Mouse (Mus musculus): ENCODE results near the gene Clrn2.
"Not testable (repeated sequence)": the region's sequence is repeated elsewhere in the genome, so short reads cannot be mapped to it uniquely, and the experiment has no call there.

Gene Clrn2

DNA sequence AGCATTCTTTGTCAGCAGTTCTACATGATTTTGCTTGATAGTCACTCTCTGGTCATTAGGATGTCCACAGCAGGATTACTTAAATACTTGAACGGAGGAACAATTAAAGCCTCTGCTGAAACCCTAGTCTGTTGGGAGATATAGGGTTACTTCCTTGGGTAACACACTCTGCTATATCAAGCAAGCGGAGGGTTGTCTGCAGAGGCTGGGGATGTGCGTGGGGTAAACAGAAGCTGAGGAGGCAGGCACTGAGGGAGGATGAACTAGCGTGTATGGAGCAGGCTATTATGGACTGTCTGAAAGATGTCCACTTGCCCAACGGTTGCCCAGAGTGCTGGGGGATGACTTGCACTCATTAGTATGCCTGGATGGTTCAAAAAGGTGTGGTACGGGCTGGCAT is at the start of gene Clrn2:
Clrn2 (plus strand) TSS at position 301 of the 400 bp plus-strand sequence.
- DNase-seq = no peak

DNA sequence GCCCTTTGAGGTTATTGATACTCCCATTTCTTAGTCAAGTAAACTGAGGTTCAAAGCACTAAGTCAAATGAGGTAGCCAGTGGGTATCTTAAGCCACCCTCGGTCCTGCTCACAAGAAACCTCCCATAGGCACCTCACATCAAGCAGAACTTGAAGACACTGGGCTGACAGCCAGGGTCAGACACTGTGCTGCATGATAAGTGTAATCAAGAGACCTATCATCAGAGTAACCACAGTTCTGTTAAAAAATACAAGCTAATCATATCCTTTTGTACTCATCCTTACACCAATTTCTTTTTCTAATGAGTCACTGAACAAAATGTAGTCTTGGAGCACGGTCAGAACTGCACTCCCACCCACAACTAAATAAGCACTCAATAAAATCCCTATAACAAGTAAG is 47.4 kb upstream of the Clrn2 start:
- DNase-seq = no peak

DNA sequence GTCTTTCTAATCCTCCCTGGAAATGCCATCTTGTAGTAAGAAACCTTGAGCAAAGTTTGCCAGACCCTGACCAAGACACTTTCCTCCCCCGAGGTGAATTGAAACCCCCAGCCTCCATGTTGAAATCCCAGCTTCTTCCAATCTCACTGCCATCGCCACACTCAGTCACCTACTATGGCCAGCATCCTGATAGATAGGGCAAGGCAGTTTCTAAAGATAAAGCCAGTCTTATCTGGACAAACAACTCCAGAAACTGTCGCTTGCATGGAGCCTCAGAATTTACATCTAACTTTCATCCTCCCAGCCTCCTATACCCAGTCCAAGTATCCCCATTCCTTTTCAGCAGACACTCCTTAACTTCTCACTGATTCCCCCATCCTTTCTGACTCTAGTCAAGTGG is 37.1 kb upstream of the Clrn2 start:
- DNase-seq = no peak

DNA sequence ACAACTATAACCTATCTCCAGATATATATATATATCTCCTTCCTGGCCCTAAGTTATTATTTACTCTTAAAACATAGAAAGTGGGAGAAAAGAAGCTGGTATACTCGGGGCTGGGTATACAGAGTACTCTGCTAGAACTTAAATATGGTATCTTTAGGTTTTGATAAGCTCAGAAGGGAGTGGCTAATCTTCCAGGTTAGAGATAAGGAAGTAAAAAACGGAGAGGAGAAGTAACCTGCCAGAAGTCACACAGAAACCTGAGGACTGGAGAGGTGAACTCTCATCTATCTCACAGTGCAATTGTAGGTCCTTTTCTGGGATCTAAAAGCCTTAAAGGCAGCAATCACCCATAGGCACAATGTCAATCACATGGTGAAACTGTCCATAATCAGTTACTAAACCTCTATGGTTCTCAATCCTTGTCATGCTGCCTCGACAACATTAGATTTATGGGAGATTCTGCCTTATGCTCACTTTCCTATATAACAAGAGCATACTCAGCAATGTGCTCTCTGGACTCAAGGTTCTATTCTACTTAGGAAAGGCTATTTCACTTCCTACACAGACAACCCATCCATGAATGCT is 35.6 kb upstream of the Clrn2 start:
- no peak for DNase-seq

DNA sequence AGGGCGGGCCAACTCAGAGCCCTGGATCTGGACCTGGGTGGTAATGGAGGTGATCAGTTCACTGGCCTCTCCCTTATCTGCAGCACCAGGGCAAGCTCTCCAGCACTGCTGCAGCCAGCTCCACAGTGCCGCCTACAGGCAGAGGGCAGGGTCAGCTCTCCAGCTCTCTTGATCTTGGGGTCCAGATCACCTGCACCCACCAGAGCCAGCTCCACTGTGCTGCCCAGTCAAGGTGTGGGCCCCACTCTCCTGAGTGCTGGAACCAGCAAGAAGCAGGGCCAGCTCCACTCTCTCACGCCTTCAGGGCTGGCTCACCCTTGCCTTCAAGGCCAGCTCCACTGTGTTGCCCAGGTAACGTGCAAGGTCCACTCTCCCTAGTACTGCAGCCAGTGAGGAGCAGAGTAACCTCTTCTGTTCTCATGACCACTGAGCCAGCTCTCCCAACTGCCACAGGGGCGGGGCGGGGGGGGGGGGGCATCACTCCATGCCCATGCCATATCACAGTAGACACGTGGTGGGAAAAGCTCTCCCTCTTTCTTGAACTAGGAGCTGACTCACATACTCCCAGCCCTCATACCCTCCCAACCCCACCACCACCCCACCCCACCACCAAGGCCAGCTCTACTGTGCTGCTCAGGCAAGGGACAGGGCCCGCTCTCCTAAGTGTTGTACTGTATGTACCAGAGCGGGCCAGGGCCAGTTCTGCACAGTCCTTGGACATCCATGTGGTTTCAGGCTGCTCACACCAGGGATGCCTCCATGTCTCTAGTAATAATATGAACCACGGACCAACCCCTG is 33.5 kb upstream of the Clrn2 start:
- peak; percentile 12 to 15 for DNase-seq

DNA sequence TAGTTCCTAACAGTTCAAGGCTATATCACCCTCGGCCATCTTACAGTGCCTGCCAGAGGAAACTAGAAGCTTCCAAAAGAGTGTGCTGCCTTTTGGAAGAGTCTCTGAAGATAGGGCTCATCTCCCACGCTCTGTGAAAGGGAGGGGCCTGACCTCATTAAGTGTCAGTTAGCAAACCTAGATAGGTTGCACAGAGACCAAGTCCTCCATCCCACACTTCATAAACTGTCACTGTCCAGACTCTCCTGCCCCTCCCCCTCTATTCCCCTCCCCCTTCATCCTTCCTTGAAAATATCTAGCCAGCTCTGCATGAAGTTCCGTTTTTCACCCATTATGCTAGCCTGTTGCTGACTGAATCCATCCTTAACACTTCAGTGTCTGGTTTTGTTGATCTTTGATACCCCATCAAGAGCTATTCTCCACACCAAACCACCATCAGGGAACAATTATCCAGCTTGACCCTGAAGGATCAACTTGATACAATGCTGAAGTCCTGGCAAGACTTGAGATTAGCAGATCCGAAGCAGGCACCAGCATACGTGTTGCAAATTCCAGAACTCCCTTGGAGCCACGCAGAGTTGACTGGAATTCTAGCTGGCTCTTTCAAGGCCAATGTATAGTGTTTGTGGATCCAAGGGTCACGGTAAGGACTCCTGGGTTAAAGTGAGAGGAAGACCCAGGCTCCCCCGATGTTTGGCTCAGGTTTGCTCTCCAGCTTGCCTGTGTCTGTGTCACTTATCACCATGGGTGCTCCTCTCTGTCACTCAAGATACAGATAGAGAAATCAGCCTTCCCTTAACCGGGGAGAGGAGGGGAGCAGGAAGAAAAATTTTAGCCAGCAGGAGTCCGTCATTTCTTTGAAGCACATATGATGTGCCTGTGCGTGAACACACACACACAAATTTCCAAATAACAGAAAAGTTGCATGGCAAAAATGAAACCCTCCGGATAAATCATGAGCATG is 31.4 kb upstream of the Clrn2 start:
- no peak for DNase-seq

DNA sequence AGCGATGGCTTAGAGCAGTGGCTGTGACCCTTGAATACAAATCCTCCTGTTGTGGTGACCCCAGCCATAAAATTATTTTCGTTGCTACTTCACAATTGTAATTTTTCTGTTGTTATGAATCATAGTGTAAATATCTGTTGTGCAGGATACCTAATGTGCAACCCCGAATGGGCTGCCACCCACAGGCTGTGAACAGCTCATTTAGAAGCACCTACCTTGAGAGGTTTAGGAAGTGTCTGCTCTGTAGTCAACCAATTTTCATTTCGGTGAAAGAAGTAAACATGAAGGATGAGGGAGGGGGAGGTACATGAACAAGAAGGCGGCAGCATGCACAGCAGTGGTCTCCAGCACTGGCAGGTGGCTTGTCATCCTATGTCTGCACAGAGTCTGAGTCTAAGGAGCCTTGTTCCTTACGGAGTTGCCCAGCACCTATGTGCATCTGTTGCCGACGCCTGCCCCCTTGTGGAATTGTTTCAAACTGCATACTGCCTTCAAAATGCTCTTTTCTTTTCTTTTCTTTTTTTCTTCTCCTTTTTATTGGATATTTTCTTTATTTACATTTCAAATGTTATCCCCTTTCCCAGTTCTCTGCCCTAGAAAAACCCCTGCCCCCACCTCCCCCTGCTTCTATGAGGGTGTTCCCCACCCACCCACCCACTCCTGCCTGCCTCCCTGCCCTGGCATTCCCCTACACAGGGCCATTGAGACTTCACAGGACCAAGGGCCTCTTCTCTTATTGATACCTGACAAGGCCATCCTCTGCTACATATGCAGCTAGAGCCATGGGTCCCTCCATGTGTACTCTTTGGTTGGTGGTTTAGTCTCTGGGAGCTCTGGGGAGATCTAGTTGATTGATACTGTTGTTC is 29.3 kb upstream of the Clrn2 start:
- peak in 1 of 2 experiments; percentile 33 for DNase-seq

DNA sequence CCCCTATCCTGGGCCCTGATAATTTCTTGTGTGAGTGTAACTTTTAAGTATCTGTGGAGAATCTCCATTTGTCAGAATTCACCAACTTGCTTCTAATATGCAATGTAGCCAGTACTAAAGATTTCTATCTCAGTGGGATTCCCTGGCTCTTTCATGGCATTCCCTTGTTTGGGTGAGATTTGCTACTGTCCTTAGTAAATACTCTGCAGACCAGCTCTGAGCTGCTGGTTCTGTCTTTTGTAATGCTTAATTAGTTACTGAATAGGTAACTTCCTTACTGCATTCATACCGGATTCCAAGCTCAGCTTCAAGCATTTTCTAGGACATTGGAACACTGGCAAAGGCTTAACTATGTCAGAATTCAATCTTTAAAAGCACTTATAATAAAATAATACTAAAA is 27.8 kb upstream of the Clrn2 start:
- not testable (repeated sequence) for DNase-seq

DNA sequence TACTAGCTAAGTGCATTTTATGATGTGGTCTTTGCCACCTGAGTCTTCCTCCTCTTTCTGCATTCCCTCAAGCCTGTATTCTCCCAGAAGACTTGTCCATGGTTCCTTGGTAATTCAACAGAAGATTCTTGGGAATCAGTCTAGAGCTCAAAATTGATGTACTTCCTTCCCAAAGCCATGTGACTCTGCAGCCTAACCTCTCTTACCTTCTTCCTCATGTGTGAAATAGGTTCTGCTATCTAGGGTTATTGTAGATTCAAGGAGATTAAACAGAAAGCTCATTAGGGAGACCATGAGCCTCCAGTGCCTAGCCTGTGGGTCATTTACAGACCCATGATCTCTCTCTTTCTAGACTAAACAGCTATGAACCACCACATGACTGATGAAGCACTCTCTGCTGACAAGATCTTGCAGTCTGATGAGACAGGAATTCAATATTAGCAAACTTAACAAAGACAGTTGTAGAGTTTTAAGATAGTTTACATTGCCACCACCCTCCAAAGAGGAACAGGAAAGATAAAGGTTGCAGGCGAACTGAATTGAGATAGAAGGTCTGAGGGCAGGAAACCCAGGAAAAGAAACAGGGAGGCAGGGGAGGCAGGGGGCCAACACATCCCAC is 27.0 kb upstream of the Clrn2 start:
- DNase-seq = no peak

DNA sequence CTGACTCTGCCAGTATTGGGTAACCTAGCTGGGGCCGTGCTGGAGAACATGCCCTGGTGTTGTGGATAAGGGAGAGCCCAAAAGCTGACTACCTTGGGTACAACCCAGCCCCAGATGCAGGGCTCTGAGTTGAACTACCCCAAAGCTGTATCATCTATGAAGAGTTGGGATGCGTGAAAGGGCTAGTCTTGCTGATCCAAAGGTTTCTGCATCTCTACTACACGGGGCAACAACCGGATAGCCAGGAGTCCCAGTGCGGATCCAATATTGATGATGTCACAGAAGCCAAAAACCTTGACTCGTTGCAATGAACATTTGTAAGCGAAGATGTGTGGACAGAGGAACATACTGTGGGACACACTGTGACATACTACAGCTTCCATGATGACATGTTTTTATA is 25.7 kb upstream of the Clrn2 start:
- no peak for DNase-seq

DNA sequence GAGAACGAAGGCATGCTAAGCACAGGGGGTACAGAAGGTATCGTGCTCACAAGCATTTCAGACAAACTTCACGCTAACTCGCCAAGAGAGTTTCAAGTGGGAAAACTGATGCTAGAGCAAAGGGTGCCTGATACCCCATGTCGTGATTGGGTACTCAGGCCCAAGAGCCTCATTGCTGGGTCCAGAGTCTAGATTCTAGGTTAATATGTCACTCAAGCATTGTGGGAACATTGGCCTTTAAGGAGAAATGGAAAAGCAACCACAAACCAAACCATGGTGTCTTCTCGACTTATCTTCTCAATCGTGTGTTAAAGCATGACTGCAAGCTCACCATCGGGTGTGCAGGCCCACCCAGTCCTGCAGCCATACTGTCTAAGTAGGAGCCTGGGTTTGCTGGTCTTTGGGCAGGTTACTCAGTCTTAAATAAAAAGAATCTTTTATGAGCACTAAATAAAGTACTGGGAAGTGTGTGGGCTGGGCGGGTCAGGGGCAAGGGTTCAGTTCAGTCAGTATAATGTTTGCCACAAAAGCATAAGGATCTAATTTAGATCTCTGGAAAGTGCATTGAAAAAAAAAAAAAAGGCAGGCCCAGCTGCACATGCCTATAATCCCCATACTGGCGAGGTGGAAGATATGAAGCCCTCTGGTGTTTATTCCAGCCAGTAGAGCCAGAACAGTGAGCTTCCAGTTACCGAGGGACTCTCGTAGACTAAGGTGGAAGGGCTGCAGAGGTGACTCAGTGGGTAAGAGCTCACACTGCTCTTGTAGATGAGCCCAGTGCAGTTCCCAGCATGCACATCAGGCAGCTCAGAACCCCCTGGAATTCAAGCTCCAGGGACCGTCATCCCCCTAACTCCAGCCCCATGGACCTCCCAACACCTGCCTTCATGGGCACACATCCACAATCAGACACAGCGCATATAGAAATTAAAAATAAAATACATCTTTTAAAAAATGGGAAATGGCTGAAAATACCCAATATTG is 17.3 kb upstream of the Clrn2 start:
- DNase-seq = no peak

DNA sequence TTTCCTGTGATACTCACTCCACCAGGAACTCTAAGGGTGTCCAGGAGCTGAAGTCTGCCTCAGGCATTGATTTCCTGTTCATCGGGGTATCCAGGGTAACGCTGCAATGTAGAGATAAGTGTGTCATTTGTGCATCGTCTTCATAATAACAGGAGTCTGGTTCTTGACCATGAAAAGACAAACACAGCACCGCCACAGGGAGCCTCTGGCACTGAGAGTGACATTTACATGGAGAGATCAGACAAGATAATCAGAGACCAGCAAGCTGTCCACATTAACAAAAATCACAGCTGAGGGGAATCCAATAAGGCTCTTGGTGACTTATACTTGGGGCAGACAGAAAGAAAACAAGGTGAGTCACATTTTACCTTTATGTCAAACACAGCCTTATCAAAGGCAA is 15.7 kb upstream of the Clrn2 start:
- DNase-seq = no peak

DNA sequence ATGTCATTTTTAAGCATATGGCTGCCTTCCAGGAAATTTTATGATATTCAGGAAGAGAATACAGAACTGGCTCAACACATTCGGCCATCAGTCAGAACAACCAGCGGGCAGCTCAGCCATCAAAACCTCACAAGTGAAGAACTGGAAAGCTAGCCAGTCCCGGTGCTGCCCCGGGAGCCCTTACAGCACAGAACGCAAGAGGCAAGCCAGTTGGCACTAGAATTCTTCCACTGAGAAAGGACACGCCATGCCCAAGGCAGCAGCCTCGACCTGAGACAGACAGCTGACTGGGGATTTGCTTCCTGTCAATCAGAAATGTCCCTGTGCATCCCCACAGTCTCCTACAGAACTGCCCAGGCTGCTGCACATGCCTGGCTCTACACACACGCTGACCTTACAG is 15.2 kb upstream of the Clrn2 start:
- no peak for DNase-seq

DNA sequence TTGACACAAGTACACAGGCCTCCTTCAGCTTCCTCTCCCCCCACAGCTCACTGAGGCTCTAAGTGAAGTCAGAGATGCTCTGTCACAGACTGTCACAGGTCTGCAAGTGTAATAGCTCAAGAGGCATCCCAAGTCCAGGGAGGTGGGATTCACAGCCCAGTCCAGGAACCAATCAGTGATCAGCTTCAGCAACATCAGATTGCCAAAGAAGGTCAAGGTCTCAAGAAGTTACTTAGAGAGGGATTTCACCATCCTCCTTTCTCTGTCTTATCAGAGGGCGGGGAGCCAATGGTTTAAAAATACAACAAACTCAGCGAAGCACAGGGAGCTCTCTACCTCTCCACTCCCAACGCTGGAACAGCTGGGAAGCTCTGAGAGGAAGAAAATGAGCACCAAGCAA is 12.4 kb upstream of the Clrn2 start:
- DNase-seq = no peak

DNA sequence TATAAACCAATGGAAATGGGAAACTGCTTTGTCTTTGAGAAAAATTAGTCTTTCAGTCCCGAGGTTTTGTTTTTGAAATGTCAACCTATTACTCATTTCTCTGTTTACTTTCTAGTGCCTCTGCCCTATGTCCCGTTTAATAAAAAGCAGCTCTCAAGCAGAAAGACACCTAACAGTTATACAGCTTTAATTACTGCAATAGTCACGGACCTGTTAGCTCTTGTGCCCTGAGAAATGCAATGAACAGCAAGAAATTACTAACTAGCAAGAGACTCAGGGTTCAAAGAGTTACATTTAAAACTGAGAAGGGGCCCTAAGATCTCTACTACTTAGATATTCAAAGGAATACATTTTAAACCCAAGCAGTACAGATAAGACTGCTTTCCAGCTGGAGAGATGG is 11.8 kb upstream of the Clrn2 start:
- no peak for DNase-seq

DNA sequence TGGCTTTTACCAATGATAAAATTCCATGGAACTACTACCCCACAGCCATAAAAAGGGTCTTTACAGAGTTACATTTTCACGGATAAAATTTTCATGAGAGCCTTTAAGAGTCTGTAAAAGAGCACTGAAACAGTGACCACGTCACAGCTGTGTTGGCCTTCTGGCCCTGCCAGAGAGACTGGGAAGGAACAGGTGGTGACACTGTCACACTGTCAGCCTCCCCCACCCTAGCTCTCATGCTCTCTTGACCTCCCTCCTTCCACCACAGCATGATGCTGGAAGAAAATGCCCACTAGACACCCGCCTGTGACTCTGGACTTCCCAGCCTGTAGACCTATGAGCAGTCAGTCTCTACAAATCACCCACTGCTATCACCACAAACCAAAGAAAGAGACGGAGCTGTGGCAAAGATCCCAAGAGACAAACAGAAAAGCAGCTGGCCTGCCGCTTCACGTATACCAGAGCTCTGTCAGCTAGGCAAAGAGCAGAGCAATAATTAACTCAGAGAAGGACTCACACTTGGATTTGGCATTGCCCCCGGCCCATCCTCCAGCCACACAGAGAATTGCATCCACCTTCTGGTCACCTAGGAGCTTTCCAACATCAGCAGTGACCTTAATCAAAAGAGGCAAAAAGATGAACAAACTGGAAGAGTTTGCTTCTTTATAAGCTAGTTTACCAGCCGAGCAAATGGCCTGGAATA is 9.3 kb upstream of the Clrn2 start:
- no peak for DNase-seq

DNA sequence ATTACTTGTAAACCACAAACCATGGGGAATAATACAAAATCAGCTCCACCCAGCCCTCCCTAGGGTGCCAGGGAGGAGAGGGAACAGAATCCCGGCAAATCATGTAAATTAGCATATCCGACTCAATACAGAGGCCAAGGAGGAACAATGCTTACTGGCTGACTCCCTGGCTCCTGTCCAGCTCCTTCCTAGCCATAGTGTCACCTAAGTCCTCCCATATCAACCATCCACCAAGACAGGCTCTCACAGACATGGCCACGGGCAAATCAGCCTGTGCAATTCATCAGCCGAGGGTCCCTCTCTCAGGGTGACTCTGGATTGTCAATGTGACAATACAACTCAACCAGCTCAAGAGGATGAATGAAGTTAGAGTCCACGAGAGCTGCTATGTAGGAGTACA is 4.9 kb upstream of the Clrn2 start:
- no peak for DNase-seq

DNA sequence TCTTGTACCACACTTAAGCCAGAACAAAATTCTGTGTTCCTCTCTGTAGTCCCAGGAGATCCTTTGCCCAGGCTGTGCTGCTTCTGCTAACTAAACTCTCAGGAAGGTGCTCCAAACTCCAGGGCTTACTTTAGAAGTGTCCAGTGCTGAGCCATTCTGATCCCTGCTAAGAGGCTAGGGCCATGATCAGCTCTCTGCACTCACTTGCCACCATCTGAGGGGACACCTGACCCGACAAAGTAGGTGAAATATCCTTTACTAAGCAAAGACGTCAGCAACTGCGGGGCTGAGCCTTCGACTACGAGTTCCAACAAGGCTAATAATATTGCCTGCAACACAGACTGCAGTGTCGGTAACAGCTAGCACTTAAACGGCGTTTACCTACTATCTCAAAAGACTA is 4.3 kb upstream of the Clrn2 start:
- DNase-seq = no peak

DNA sequence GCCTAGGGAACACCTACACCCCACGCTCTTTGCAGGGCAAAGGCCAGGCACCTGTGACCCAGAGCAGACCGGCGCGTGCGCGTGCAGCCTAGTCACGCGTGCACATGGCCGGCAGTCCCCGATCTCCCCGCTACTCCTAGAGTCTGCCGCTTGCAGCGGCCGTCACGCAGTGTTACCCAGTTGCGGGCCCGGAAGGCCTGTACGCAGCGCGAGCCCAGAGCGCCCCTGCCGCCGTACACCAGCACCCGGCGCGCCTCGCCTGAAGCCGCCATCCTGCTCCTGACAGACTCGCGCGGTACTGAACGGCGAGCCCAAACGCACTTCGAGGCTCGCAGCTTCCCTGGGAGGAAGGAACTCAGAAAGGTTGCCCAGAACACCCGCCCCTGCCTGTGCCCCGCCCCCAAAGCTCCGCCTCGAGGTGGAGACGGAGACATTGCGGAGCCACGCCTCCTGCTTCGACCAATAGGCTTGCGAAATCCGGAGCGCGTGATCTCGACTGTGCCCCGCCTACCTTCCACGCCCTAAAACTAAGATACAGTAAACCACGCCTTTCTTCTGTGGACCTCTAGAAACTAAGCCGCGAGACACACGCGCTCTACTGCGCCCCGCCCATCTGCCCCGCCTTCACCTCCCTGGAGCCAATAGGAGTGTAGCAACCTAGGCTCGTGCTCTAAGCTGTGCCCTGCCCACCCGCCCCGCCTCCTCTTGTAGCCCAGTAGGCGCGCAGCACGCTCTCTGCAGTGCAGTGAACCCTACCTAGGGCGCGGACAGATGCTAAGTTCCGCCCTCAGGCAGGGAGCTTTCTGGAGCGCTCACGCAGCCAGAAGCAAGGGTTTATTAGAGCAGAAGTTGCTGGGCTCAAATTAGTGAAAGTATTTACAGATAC is 3.5 kb upstream of the Clrn2 start, which contains the start of gene Qdpr:
Qdpr (minus strand) TSS at position 406 of the 886 bp plus-strand sequence.
- DNase-seq = peak; percentile 95 to 96

All from thymus, postnatal 36 days (tissue).